Mouse (Mus musculus): ENCODE data around the gene Zfp277. TPM values are rescaled to one million over a fixed set of nuclear protein-coding genes. Genes with fewer than 3 reads are reported as not detected.

Zfp277 gene
- polyA plus RNA-seq, 1 experiment from 2014 or later, result 28.9 TPM

DNA sequence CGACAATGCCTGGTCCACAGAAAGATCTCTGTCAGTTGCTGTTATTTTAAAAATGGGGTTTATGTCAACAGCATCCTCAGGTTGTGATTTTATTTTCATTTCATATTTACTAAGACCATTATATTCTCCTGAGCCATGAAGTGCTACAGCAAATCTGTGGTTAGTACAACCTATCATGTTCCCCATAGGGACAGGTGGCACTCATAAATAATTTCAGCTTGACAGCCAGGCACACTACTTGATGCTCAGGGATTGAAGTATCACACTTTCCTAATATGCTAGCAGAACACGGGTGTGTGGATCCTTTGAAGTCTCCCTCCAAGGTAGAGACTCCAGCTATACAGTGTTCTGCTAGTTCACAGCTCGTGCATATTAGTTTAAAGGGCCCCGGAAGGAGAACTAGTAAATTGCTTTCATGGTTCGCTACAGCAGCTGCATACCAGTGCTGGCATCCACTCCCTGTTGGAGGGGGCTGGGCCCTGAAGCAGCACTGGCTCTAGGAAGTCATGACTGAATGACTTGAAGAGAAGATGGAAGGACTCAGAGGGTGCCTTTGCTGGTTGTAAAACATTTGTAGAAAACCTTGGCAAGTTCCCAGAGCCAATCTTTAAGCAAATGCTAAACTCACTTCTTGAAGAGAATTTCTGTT lies 118.6 kb downstream of the Zfp277 start:
- no peak for ATAC-seq
- Histone ChIP-seq H3K4me3 (replicated peaks) (no peak overlapping the region), H3K4me2 (replicated peaks) (no peak overlapping the region), H3K36me3 (0 out of 2 replicates have a peak, but pooled peaks cover 2% of the 10 kb centered on the region), H3K27ac (no peak overlapping the region), H3K27me3 (no peaks in the 10 kb centered on the region), H3K4me1 (replicated peaks) (no peaks in the 10 kb centered on the region), H3K9me3 (no peaks in the 10 kb centered on the region), H3K9ac (replicated peaks) (no peak overlapping the region)
- 73% methylated on average over 5 of the region's 5 CpGs for WGBS

DNA sequence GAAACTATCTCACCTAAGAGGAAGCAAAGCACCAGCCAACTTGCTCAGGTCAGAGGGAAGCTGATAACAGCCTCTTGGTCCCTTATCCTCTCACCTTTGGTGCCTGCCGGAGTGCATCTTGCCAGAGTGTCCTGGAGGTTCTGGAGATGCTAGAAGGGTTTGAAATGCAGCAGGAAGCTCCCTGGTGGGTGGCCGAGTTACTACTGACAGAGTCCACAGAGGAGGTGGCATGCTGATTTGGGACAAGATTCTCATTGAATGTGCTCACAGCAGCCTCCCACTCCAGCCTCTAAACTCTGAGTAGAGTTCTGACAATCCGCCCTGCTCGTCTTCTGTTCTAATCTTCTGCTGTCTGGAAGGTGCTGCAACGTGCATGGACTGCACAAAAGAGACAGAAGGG lies 120.1 kb downstream of the Zfp277 start:
- no peak overlapping the region for H3K9ac ChIP-seq (replicated peaks)
- H3K4me3 ChIP-seq (replicated peaks), result no peak overlapping the region
- no peaks in the 10 kb centered on the region for H3K9me3 ChIP-seq
- ATAC-seq, result no peak
- no peaks in the 10 kb centered on the region for H3K4me1 ChIP-seq (replicated peaks)
- WGBS, result 75% methylated on average over 5 of the region's 5 CpGs
- no peak overlapping the region for H3K27ac ChIP-seq
- H3K4me2 ChIP-seq (replicated peaks), result no peak overlapping the region
- H3K27me3 ChIP-seq, result no peaks in the 10 kb centered on the region
- 0 out of 2 replicates have a peak, but pooled peaks cover 2% of the 10 kb centered on the region for H3K36me3 ChIP-seq

DNA sequence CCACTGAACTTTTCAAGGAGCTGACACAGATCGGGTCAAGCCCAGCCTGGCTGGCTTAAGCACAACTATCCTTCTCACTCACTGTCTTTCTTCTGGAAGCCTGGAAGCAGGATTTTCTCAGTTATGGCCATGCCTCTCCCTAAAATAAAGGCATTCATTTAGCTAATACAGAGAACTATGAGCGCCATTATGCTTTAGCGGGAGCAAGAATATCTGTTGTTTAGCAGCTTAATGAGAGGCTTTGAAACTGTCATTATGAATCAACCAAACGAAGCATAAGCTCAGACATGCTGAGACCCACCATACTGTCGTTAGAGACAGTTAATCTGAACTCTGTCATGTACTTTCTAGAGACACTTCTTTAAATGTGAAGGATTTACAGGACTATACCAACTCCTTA lies 120.9 kb downstream of the Zfp277 start:
- H3K4me1 ChIP-seq (replicated peaks), result no peaks in the 10 kb centered on the region
- no peak overlapping the region for H3K4me2 ChIP-seq (replicated peaks)
- H3K9me3 ChIP-seq, result no peaks in the 10 kb centered on the region
- no peak overlapping the region for H3K4me3 ChIP-seq (replicated peaks)
- 0 out of 2 replicates have a peak, but pooled peaks cover 5% of the 10 kb centered on the region for H3K36me3 ChIP-seq
- no peaks in the 10 kb centered on the region for H3K27me3 ChIP-seq
- H3K9ac ChIP-seq (replicated peaks), result no peak overlapping the region
- H3K27ac ChIP-seq, result no peak overlapping the region
- 65% methylated on average over 5 of the region's 5 CpGs for whole genome bisulfite sequencing
- ATAC-seq, result no peak

DNA sequence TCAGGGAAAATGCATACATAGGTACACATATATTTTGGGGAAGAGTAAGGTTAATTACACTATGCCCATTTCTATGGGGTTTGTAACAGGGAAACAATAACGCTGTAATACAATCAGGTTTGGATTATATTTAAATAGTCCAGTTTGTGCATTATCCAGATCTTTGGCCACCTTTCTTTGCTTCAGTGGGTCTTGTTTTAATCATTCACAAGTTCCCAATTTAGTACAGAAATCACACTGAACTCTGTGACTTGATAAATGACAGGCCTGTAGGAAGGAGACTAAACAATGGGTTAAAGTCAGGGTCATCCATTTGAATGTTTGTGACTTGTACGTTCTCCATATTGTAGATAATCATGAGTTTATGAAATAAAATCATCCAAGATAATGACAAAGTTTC lies 130.6 kb downstream of the Zfp277 start:
- ATAC-seq, result no peak
- WGBS, result 96% methylated on average over 2 of the region's 2 CpGs
- H3K4me1 ChIP-seq (replicated peaks), result no peaks in the 10 kb centered on the region

DNA sequence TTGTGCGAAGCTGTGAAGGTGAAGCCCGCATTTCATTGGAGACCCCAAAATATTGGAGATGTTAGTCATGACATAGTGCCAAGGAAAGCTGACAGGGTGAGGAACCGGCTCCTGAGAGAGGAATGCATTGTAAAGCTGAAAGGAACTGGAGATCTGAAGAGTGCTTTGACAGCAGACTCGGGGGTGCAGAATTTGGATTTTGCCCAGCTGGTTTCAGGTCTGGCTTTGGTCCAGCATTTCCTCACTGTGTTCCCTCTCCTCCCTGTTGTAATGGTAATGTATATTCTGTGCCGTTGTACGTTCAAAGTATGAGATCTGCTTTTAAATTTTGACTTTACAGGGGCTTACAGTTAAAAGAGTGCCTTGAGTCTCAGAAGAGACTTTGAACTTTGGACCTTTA lies 141.7 kb downstream of the Zfp277 start:
- Histone ChIP-seq H3K4me1 (replicated peaks) (0 out of 2 replicates have a peak, but pooled peaks cover 5% of the 10 kb centered on the region), H3K9ac (replicated peaks) (no peak overlapping the region), H3K27me3 (no peaks in the 10 kb centered on the region), H3K36me3 (no peaks in the 10 kb centered on the region), H3K27ac (no peak overlapping the region), H3K4me3 (replicated peaks) (no peak overlapping the region), H3K9me3 (no peaks in the 10 kb centered on the region), H3K4me2 (replicated peaks) (no peak overlapping the region)
- ATAC-seq, result 0 out of 2 replicates have a peak, but pooled peaks have one; percentile 45
- 61% methylated on average over 6 of the region's 6 CpGs for WGBS

More for the DNA sequence above, 130.6 kb downstream of the Zfp277 start:
- Histone ChIP-seq H3K9ac (replicated peaks) (no peak overlapping the region), H3K27me3 (no peaks in the 10 kb centered on the region), H3K36me3 (0 out of 2 replicates have a peak, but pooled peaks cover 8% of the 10 kb centered on the region), H3K4me3 (replicated peaks) (no peak overlapping the region), H3K9me3 (no peaks in the 10 kb centered on the region), H3K4me2 (replicated peaks) (no peak overlapping the region), H3K27ac (no peak overlapping the region)

DNA sequence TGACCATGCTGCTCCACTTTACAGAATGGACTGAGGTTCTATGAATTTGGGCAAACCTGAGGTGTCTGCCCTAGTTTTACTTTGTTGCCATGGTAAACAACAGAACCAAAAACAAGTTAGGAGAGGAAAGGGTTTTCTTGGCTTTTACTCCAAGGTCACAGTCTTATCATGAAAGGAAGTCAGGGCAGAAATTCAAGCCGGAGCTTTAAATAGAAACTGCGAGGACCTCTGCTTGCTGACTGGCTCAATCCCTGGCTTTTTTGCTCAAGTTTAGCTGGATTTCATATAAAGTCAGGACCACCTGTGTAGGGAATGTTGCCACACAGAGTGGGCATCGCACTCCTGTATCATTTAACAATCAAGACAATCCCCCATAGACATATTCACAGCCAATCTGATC lies 147.1 kb downstream of the Zfp277 start:
- H3K27ac ChIP-seq, result no peak overlapping the region
- 95% methylated on average over 3 of the region's 3 CpGs for WGBS
- H3K36me3 ChIP-seq, result no peaks in the 10 kb centered on the region
- H3K27me3 ChIP-seq, result no peaks in the 10 kb centered on the region
- ATAC-seq, result no peak
- H3K4me3 ChIP-seq (replicated peaks), result no peak overlapping the region
- H3K4me2 ChIP-seq (replicated peaks), result no peak overlapping the region
- H3K4me1 ChIP-seq (replicated peaks), result no peaks in the 10 kb centered on the region
- H3K9me3 ChIP-seq, result no peaks in the 10 kb centered on the region
- H3K9ac ChIP-seq (replicated peaks), result no peak overlapping the region

DNA sequence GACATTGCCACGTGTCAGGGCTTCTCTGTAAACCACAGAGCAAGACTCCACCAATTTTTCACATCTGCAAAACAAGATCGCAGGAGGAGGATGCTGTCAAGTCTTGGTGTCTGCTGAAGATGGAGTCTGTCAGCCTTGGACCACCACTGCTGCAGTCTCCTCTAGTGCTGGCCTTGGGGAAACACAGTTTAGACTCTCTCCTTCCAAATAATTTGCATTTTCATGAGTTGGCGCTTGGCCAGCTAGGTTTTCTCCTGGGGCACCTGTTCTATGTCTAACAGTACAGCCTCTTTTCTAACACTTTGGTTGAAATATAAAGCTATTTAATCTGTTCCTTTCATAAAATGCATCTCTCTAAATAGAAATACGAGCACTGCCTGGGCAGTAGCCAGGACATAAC lies 159.2 kb downstream of the Zfp277 start:
- Histone ChIP-seq H3K36me3 (0 out of 2 replicates have a peak, but pooled peaks cover 5% of the 10 kb centered on the region), H3K4me1 (replicated peaks) (0 out of 2 replicates have a peak, but pooled peaks cover 3% of the 10 kb centered on the region), H3K27me3 (no peaks in the 10 kb centered on the region), H3K9ac (replicated peaks) (no peak overlapping the region), H3K4me3 (replicated peaks) (no peak overlapping the region), H3K9me3 (no peaks in the 10 kb centered on the region; the same call in 1 of the 2 replicates), H3K4me2 (replicated peaks) (no peak overlapping the region), H3K27ac (no peak overlapping the region)
- no peak for ATAC-seq
- 78% methylated on average over 4 of the region's 4 CpGs for WGBS

DNA sequence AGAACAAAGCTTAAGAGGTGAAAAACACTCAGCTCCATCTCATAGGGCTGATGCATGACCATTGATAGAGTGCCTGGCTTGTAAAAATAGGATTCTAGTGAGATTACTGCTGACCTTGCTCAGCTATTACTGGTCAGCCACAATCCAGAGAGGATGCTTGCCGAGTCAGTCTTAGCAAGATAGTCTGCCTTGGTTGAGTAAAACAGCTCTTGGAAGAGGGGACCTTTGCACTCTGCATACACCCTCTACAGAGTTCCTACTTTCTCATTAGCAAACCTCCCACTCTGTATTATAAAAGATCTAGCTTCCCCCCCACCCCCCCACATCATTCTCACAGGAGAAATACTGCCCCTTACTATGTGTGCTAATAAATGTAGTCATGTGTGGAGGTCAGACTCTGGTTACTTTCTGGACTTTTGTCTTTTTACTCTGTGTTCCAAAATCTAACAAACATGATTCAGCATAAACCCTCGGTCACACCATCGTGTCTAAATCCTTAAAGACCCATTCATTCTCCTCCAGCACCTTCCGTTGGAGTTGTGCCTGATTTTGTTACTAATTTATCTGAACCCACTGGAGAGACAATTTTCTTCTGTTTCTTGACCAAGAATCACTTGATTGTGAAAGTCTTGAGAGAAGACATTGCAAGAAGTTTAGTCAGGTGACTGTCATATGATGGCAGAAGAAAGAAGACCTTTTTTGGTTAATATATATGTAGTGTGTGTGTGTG lies 164.9 kb downstream of the Zfp277 start:
- Histone ChIP-seq H3K9me3 (no peaks in the 10 kb centered on the region), H3K36me3 (no peaks in the 10 kb centered on the region), H3K9ac (replicated peaks) (no peak overlapping the region), H3K4me1 (replicated peaks) (no peaks in the 10 kb centered on the region), H3K4me2 (replicated peaks) (no peak overlapping the region), H3K4me3 (replicated peaks) (no peak overlapping the region), H3K27me3 (no peaks in the 10 kb centered on the region), H3K27ac (no peak overlapping the region)
- WGBS, result 92% methylated on average over 4 of the region's 4 CpGs
- ATAC-seq, result no peak

DNA sequence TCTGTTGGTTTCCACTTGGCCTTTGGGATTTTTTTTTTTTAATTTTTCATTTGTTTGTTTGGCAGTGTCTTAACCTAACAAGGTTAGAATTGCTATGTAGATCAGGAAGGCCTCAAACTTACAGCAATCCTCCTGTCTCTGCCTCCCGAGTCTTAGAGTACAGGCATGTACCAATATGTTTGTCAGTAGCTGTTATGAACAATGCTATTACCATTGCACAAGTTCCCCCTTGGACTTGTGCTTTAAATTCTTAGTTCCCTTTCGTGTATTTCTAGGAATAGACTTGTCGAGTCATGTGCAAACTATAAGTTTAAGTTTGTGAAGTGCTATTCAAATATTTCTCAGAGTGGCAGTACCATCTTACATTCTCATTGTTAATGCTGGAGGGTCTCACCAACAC lies 168.1 kb downstream of the Zfp277 start:
- H3K4me1 ChIP-seq (replicated peaks), result no peaks in the 10 kb centered on the region
- no peak overlapping the region for H3K4me2 ChIP-seq (replicated peaks)
- H3K4me3 ChIP-seq (replicated peaks), result no peak overlapping the region
- 92% methylated on average over 3 of the region's 3 CpGs for WGBS
- no peaks in the 10 kb centered on the region for H3K9me3 ChIP-seq
- H3K27me3 ChIP-seq, result no peaks in the 10 kb centered on the region
- no peak overlapping the region for H3K9ac ChIP-seq (replicated peaks)
- H3K27ac ChIP-seq, result no peak overlapping the region
- no peak for ATAC-seq
- no peaks in the 10 kb centered on the region for H3K36me3 ChIP-seq

DNA sequence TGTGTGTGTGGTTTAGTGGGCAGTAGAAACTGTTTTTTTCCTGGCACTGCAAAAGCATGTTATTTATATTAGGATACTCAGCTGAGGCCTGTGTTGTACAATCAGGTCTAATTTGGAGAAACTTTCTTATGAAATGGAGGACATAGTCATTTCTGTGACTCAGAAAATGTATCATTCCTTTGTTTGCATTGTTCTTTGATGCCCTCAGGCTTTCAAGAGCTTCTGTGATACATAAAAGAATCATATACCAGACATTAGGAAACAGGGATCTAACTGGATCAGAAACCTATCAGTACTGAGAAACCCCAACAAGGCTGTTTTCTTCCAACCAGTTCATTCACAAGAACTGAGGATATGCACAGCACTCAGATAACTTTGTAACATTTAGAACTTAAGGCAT lies 170.8 kb downstream of the Zfp277 start:
- H3K9ac ChIP-seq (replicated peaks), result no peak overlapping the region
- H3K4me1 ChIP-seq (replicated peaks), result no peaks in the 10 kb centered on the region
- H3K4me2 ChIP-seq (replicated peaks), result no peak overlapping the region

DNA sequence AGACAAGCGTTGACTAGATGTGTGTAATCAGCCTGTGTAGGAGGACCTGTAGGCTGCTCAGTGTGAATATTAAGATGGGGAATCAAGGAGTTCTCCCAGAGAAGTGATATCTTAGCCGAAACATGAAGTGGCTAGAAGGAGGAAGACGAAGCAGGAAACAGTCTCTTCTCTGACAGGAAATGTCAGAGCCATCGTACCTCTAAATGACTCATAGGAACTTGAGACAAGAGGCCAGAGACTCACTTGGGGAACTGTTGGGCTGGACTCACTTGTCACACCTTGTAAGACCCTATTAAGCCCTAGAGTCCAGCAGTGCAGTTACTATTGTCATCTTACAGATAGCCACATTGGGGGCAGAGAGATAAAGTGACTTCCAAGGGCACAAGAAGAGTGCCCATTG lies 172.4 kb downstream of the Zfp277 start:
- ATAC-seq, result no peak
- WGBS, result 87% methylated on average over 4 of the region's 4 CpGs

More for the DNA sequence above, 170.8 kb downstream of the Zfp277 start:
- H3K4me3 ChIP-seq (replicated peaks), result no peak overlapping the region
- no peaks in the 10 kb centered on the region for H3K27me3 ChIP-seq
- no peaks in the 10 kb centered on the region for H3K9me3 ChIP-seq
- ATAC-seq, result no peak
- H3K36me3 ChIP-seq, result no peaks in the 10 kb centered on the region
- no peak overlapping the region for H3K27ac ChIP-seq

DNA sequence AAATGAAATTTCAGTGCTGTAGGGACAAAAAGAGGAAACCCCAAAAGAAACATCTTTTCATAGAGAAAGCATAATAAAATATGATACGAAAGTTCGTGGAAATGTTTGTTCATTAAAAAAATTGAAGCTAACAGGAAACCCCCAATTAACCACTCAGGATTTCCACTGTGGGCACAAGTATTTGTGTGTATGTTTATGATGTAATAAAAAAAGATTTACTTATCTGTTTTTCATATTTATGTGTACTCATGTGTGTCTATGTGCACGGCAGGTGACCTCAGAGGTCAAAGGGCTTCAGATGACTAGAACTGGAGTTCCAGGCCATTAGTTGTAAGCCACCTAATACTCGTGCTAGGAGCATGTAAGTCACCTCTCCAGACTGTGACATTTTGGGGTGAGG lies 173.0 kb downstream of the Zfp277 start:
- no peaks in the 10 kb centered on the region for H3K4me1 ChIP-seq (replicated peaks)
- no peak overlapping the region for H3K4me2 ChIP-seq (replicated peaks)
- WGBS, result 83% methylated on average over 4 of the region's 4 CpGs
- no peak overlapping the region for H3K4me3 ChIP-seq (replicated peaks)
- H3K36me3 ChIP-seq, result no peaks in the 10 kb centered on the region
- no peaks in the 10 kb centered on the region for H3K27me3 ChIP-seq
- H3K9ac ChIP-seq (replicated peaks), result no peak overlapping the region
- ATAC-seq, result no peak
- H3K27ac ChIP-seq, result no peak overlapping the region
- no peaks in the 10 kb centered on the region for H3K9me3 ChIP-seq

More for the DNA sequence above, 172.4 kb downstream of the Zfp277 start:
- no peaks in the 10 kb centered on the region for H3K4me1 ChIP-seq (replicated peaks)
- no peak overlapping the region for H3K4me3 ChIP-seq (replicated peaks)
- H3K27me3 ChIP-seq, result no peaks in the 10 kb centered on the region
- no peaks in the 10 kb centered on the region for H3K36me3 ChIP-seq
- no peaks in the 10 kb centered on the region for H3K9me3 ChIP-seq
- H3K9ac ChIP-seq (replicated peaks), result no peak overlapping the region
- no peak overlapping the region for H3K4me2 ChIP-seq (replicated peaks)
- H3K27ac ChIP-seq, result no peak overlapping the region

Measured in midbrain, embryonic 13.5 days (tissue).